Mouse (Mus musculus): Measurements from ENCODE around the gene Kmt2c. TPM values are rescaled to one million over a fixed set of nuclear protein-coding genes. Genes with fewer than 3 reads are reported as not detected.
A peak's percentile ranks its signal among the peaks of the same experiment; 100 is the strongest.

The Kmt2c gene
- polyA plus RNA-seq, 1 experiment: 137 TPM

DNA sequence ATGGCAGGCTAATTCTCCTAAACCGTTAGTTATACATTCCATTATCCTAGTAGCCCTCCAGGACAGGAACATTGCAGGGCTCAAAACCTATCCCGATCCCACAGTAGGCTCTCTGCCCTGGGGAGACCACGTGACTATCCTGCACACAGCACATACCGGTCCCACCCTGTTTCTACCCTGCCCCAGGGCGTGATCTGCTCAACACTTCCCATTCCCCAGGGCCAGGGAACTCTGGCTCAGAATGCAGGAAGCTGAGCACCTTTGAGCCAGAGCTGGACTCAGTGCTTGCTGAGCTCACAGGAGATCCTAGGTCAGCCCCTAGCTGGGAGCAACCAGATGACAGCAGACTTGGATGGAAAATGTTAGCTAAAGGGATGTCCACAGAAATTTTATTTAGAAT, 27.5 kb upstream of the Kmt2c start:
- Histone ChIP-seq H3K4me1 (ENCODE audit: control insufficient read depth, insufficient read depth, low read length) (peaks cover 8% of the 10 kb centered on the region), H3K4me3 (ENCODE audit: insufficient read depth, low read depth, low read length) (no peak overlapping the region), H3K27ac (ENCODE audit: insufficient read depth, low read depth, low read length) (no peak overlapping the region)
- WGBS: 68% methylated on average over 5 of the region's 5 CpGs
- TF ChIP-seq POLR2A (IDR thresholded peaks at IDR 0.05; ENCODE audit: insufficient read depth, low read depth, low read length): no peak
- TF ChIP-seq CTCF (IDR thresholded peaks at IDR 0.05; ENCODE audit: insufficient read depth, low read depth, low read length): no peak

GRCm38 (mm10) chr5:25521461-25521860, 22.9 kb upstream of the Kmt2c start:
- Histone ChIP-seq H3K4me1 (ENCODE audit: control insufficient read depth, insufficient read depth, low read length) (peaks cover 2% of the 10 kb centered on the region; the same call in 1 of the 2 replicates), H3K27ac (ENCODE audit: insufficient read depth, low read depth, low read length) (no peak overlapping the region), H3K4me3 (ENCODE audit: insufficient read depth, low read depth, low read length) (no peak overlapping the region)
- WGBS: 92% methylated on average over 5 of the region's 5 CpGs
- TF ChIP-seq POLR2A (IDR thresholded peaks at IDR 0.05; ENCODE audit: insufficient read depth, low read depth, low read length): no peak
- TF ChIP-seq CTCF (IDR thresholded peaks at IDR 0.05; ENCODE audit: insufficient read depth, low read depth, low read length): no peak

DNA sequence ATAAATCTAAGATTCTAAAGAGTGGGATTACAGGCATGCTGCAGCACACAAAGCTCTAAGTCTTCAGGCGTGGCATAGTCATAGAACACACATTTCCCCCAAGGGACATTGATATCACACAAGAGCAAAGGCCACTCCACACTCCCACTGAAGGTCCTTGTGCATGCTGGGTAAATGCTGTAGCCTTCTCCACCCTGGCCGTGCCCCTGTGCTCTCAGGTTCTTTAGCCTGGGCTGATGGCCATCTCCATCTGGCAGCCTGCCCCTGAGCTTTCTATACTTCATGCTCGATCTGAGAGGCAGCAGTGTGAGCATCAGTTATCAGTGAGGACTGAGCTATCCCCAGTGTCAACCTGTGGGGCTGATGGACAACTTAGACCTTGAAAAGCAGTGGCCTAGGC, 21.2 kb upstream of the Kmt2c start:
- TF ChIP-seq CTCF (IDR thresholded peaks at IDR 0.05; ENCODE audit: insufficient read depth, low read depth, low read length) (no peak), POLR2A (IDR thresholded peaks at IDR 0.05; ENCODE audit: insufficient read depth, low read depth, low read length) (no peak)
- H3K4me1 ChIP-seq (ENCODE audit: control insufficient read depth, insufficient read depth, low read length): no peaks in the 10 kb centered on the region
- H3K4me3 ChIP-seq (ENCODE audit: insufficient read depth, low read depth, low read length): no peak overlapping the region
- H3K27ac ChIP-seq (ENCODE audit: insufficient read depth, low read depth, low read length): no peak overlapping the region
- WGBS: 54% methylated on average over 3 of the region's 3 CpGs

DNA sequence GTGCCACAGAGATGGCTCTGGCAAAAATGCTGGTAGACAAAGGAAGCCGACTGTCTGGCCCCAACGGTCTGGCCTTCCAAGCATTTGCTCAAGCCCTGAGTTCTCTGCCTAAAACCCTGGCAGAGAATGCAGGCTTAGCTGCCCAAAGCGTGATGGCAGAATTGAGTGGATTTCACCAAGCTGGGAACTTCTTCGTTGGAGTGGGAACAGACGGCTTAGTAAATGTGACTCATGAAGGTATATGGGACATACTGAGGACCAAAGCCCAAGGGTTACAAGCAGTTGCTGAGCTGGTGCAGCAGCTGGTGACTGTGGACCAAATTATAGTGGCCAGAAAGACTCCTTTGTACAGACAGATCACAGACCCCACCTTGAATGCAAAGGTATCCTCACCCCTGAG, 19.0 kb upstream of the Kmt2c start:
- 77% methylated on average over 5 of the region's 5 CpGs for WGBS
- TF ChIP-seq CTCF (IDR thresholded peaks at IDR 0.05; ENCODE audit: insufficient read depth, low read depth, low read length) (no peak), POLR2A (IDR thresholded peaks at IDR 0.05; ENCODE audit: insufficient read depth, low read depth, low read length) (no peak)

GRCm38 (mm10) chr5:25516301-25516895, 17.8 kb upstream of the Kmt2c start:
- WGBS: 91% methylated on average over 11 of the region's 11 CpGs
- Histone ChIP-seq H3K27ac (ENCODE audit: insufficient read depth, low read depth, low read length) (no peak overlapping the region), H3K4me1 (ENCODE audit: control insufficient read depth, insufficient read depth, low read length) (no peaks in the 10 kb centered on the region), H3K4me3 (ENCODE audit: insufficient read depth, low read depth, low read length) (no peak overlapping the region)
- TF ChIP-seq POLR2A (IDR thresholded peaks at IDR 0.05; ENCODE audit: insufficient read depth, low read depth, low read length) (no peak), CTCF (IDR thresholded peaks at IDR 0.05; ENCODE audit: insufficient read depth, low read depth, low read length) (no peak)

More for the DNA sequence above, 19.0 kb upstream of the Kmt2c start:
- no peak overlapping the region for H3K4me3 ChIP-seq (ENCODE audit: insufficient read depth, low read depth, low read length)
- no peak overlapping the region for H3K27ac ChIP-seq (ENCODE audit: insufficient read depth, low read depth, low read length)
- H3K4me1 ChIP-seq (ENCODE audit: control insufficient read depth, insufficient read depth, low read length): no peaks in the 10 kb centered on the region

DNA sequence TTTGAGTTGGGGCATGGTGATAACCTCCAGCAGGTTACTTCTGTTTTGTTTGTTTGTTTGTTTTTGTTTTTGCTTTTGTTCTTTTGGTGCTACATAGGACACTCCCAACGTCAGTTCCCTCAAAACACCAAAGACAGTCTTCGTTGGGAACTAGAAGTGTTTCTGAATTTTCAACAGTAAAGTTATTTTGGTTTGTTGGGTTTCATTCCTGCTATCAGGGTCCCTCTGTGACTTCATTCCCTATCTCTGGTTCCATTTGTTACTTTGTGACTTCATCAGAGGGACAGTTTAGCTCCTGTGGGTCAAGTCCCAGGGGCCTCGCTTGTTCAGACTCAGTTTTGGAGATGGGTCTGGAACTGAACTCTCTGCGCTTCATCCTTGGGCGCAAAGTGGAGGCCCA, 17.2 kb upstream of the Kmt2c start, which contains the start of gene Cct8l1:
Cct8l1 (plus strand) TSS at position 301 of the 400 bp plus-strand sequence.
- H3K27ac ChIP-seq (ENCODE audit: insufficient read depth, low read depth, low read length): no peak within 1 kb of the TSS
- TF ChIP-seq POLR2A (IDR thresholded peaks at IDR 0.05; ENCODE audit: insufficient read depth, low read depth, low read length): no peak
- TF ChIP-seq CTCF (IDR thresholded peaks at IDR 0.05; ENCODE audit: insufficient read depth, low read depth, low read length): no peak
- no peak within 1 kb of the TSS for H3K4me3 ChIP-seq (ENCODE audit: insufficient read depth, low read depth, low read length)
- H3K4me1 ChIP-seq (ENCODE audit: control insufficient read depth, insufficient read depth, low read length): no peaks in the 10 kb centered on the region
- WGBS: 97% methylated on average over 5 of the region's 5 CpGs

GRCm38 (mm10) chr5:25506041-25506440, 7.5 kb upstream of the Kmt2c start:
- Histone ChIP-seq H3K27ac (ENCODE audit: insufficient read depth, low read depth, low read length) (no peak overlapping the region), H3K4me1 (ENCODE audit: control insufficient read depth, insufficient read depth, low read length) (no peaks in the 10 kb centered on the region), H3K4me3 (ENCODE audit: insufficient read depth, low read depth, low read length) (no peak overlapping the region)
- WGBS: 92% methylated on average over 5 of the region's 5 CpGs
- TF ChIP-seq POLR2A (IDR thresholded peaks at IDR 0.05; ENCODE audit: insufficient read depth, low read depth, low read length) (no peak), CTCF (IDR thresholded peaks at IDR 0.05; ENCODE audit: insufficient read depth, low read depth, low read length) (no peak)

DNA sequence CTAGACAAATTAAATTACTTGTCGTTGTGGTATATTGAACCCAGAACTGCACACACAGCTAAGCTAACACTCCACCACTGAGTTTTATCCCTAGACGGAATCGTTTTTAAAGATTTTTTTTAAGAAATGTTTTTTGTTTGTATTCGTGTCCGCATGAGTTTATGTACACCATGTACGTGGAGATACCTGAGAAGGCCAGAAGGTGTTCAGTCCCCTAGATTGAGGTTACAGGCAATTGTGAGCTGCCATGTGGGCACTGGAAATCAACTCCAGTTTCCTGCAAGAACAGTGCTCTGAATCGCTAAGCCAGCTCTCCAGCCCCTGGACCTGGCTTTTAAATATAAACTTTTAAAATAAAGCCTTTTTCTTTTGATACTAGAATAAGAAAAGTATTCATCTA, 2.1 kb upstream of the Kmt2c start:
- Histone ChIP-seq H3K27ac (ENCODE audit: insufficient read depth, low read depth, low read length) (no peak overlapping the region), H3K4me3 (ENCODE audit: insufficient read depth, low read depth, low read length) (no peak overlapping the region), H3K4me1 (ENCODE audit: control insufficient read depth, insufficient read depth, low read length) (no peaks in the 10 kb centered on the region)
- WGBS: 57% methylated on average over 7 of the region's 7 CpGs
- TF ChIP-seq POLR2A (IDR thresholded peaks at IDR 0.05; ENCODE audit: insufficient read depth, low read depth, low read length) (no peak), CTCF (IDR thresholded peaks at IDR 0.05; ENCODE audit: insufficient read depth, low read depth, low read length) (no peak)

DNA sequence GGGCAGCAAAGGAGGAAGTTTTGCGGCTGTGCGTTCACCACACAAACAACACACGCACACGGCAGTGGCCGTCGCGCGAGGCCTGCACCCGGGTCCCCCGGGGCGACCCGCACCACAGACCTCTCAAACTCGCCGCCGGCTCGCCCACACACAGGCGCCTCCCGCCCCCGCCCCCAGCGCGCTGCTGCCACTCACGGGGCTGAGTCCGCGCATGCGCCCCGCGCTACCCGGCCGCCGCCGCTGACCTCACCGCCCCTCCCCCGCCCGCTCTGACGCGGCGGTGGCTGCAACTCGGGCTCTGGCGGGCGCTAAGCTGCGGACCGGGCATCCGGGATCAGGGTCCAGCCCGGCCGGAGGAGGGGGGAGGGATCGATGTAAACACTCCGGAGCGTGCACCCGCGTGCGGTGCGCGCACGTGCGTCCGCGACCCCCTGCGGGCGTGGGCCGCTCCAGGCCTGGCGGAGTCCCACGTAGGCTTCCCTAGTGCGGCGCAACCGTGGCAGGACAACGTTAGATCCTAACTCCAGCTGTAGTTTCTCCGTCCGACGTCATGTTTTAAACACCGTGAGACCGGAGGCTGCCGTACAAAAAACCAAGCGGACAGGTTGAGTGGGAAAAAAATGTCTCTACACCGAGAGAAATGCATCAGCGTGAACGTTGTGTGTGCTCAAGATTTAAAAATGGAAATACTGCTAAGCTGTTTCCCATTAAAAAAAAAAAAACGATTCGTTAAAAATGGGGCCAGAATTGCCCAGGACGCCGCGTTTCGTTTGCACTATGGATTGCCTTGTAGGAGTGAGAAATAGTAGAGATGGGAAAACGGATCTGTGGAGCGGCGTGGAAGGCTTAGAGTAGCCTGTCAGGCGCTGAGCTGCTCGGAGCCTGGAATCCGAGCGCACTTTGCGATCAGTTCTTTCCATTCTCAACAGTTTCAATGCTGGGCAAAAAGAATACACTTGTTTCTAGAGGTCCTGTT, 1.1 kb upstream of the Kmt2c start:
- WGBS: under 1% methylated on average over 90 of the region's 90 CpGs
- peak; percentile 81 for TF ChIP-seq POLR2A (IDR thresholded peaks at IDR 0.05; ENCODE audit: insufficient read depth, low read depth, low read length)
- TF ChIP-seq CTCF (IDR thresholded peaks at IDR 0.05; ENCODE audit: insufficient read depth, low read depth, low read length): no peak
- Histone ChIP-seq H3K4me3 (ENCODE audit: insufficient read depth, low read depth, low read length) (peak overlapping the region; percentile 78), H3K4me1 (ENCODE audit: control insufficient read depth, insufficient read depth, low read length) (no peaks in the 10 kb centered on the region), H3K27ac (ENCODE audit: insufficient read depth, low read depth, low read length) (peak overlapping the region; percentile 88)

All from olfactory bulb, adult 2 months (tissue).